Mouse (Mus musculus) urinary bladder, adult 18-20 months (tissue): Measurements from ENCODE around the gene Abhd14a.

Source experiments
- DNase-seq, 2 experiments: peaks; one replicate each; pipeline ENCODE4 v3.0.0; 2022; ENCODE audit warnings: low spot score in 2 of 2, mixed read lengths in 2 of 2

Abhd14a gene

GRCm38 (mm10) chr9:106452351-106452750, 4.9 kb upstream of the Abhd14a start:
- DNase-seq, result no peak

- no peak for DNase-seq
These were observed 4.4 kb upstream of the Abhd14a start for GRCm38 (mm10) chr9:106451899-106452298.

- DNase-seq, result no peak
These were observed 3.8 kb upstream of the Abhd14a start for GRCm38 (mm10) chr9:106451298-106451697.

GRCm38 (mm10) chr9:106450661-106451060, 3.2 kb upstream of the Abhd14a start:
- peak in 1 of 2 experiments; percentile 28 for DNase-seq

- DNase-seq, result no peak
These were observed 2.5 kb upstream of the Abhd14a start for GRCm38 (mm10) chr9:106449947-106450346.

GRCm38 (mm10) chr9:106448498-106449031, 1.1 kb upstream of the Abhd14a start:
- peak; percentile 61 to 73 for DNase-seq

GRCm38 (mm10) chr9:106447951-106448350, 473 bp upstream of the Abhd14a start:
- no peak for DNase-seq

GRCm38 (mm10) chr9:106444836-106445235, 2.6 kb downstream of the Abhd14a start:
- no peak for DNase-seq

- no peak for DNase-seq
These were observed 4.8 kb downstream of the Abhd14a start for GRCm38 (mm10) chr9:106442680-106443079.

- DNase-seq, result no peak
These were observed 10.9 kb downstream of the Abhd14a start for GRCm38 (mm10) chr9:106436566-106436965.

GRCm38 (mm10) chr9:106433389-106433788, 14.1 kb downstream of the Abhd14a start:
- no peak for DNase-seq

GRCm38 (mm10) chr9:106430015-106430264, 17.5 kb downstream of the Abhd14a start:
- DNase-seq, result no peak

GRCm38 (mm10) chr9:106429221-106430014, 18.1 kb downstream of the Abhd14a start, which contains the start of gene Rpl29:
TSS of gene Rpl29 (plus strand) at chr9:106429454.
- DNase-seq, result peak; percentile 91 to 97

- no peak for DNase-seq
These were observed 18.7 kb downstream of the Abhd14a start for GRCm38 (mm10) chr9:106428719-106429220.

GRCm38 (mm10) chr9:106421865-106422160, 25.7 kb downstream of the Abhd14a start:
- peak; percentile 59 to 73 for DNase-seq

- no peak for DNase-seq
These were observed 26.2 kb downstream of the Abhd14a start for GRCm38 (mm10) chr9:106421033-106421864.

- no peak for DNase-seq
These were observed 26.9 kb downstream of the Abhd14a start for GRCm38 (mm10) chr9:106420608-106421007.

GRCm38 (mm10) chr9:106417841-106418625, 29.4 kb downstream of the Abhd14a start:
- peak; percentile 38 to 40 for DNase-seq

- no peak for DNase-seq
These were observed 30.7 kb downstream of the Abhd14a start for GRCm38 (mm10) chr9:106416826-106417225.

GRCm38 (mm10) chr9:106413606-106414005, 33.9 kb downstream of the Abhd14a start:
- DNase-seq, result no peak

- DNase-seq, result no peak
These were observed 35.3 kb downstream of the Abhd14a start for GRCm38 (mm10) chr9:106412210-106412609.

GRCm38 (mm10) chr9:106411729-106412128, 35.7 kb downstream of the Abhd14a start:
- DNase-seq, result no peak
